Mouse (Mus musculus) ES-E14 (cell line): Measurements from ENCODE around the gene Ankrd37.

Source experiments
- HCFC1 ChIP-seq: IDR thresholded peaks from 2 replicates; pipeline ENCODE4 v1.6.1; 2012; ENCODE audit warnings: low read length, inconsistent platforms, borderline replicate concordance; ENCODE audit not compliant: insufficient read depth
- MAFK ChIP-seq: IDR thresholded peaks from 2 replicates; pipeline ENCODE4 v1.6.1; 2014; ENCODE audit warnings: mild to moderate bottlenecking, low read depth, low read length, inconsistent platforms; ENCODE audit not compliant: insufficient read depth
- ZC3H11A ChIP-seq: IDR thresholded peaks from 2 replicates; pipeline ENCODE4 v1.6.1; 2012; ENCODE audit warnings: low read depth, mild to moderate bottlenecking, inconsistent platforms, low read length, borderline replicate concordance

GRCm38 (mm10) chr8:46024392-46024791, 18.9 kb upstream of the Ankrd37 start:
- TF ChIP-seq MAFK (no peak), ZC3H11A (no peak), HCFC1 (no peak)
